Mouse (Mus musculus): ENCODE results near the gene Mrc1.

DNA sequence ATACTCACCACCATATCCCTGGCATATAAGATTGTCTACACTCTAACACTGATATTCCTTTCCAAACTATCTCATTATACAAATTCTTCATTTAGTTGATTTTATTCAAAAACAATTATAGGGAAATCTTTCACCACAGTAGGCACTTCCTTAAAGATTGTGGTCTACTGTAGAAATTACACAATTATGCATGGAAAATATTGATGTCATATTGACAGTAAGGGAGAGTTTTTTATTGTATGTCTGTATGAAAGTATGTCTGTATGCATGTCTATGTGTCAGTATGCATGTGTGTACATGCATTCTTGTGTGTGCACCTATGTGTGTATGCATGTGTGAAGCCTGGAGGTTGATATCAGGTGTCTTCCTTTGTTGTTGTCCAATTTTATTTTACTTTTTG lies 44.8 kb upstream of the Mrc1 start:
- TF ChIP-seq POLR2A (IDR thresholded peaks at IDR 0.05; ENCODE audit: extremely low read depth, insufficient read depth, low read length) (no peak), CTCF (IDR thresholded peaks at IDR 0.05; ENCODE audit: low read depth, low read length) (no peak)
